Mouse (Mus musculus) midbrain, embryonic 15.5 days (tissue): ENCODE data around the gene Tex21. TPM values are rescaled to one million over a fixed set of nuclear protein-coding genes. Genes with fewer than 3 reads are reported as not detected.

ENCODE experiments used
- ATAC-seq: fragments of 200-750 bp; cut with Nextera tagmentation; replicated peaks from 2 replicates; pipeline ENCODE4 v1.8.0; 2017; ENCODE audit warnings: moderate TSS enrichment
- H3K27ac ChIP-seq: fragments of 300-500 bp; sonication (generic); 2 replicates; pipeline ENCODE4 v1.5.1; 2015; ENCODE audit warnings: mild to moderate bottlenecking, inconsistent platforms
- H3K27me3 ChIP-seq: fragments of 300-500 bp; sonication (generic); replicated peaks from 2 replicates; pipeline ENCODE4 v1.6.1; 2015; ENCODE audit warnings: inconsistent platforms
- H3K36me3 ChIP-seq: fragments of 300-500 bp; sonication (generic); replicated peaks from 2 replicates; pipeline ENCODE4 v1.6.1; 2015; ENCODE audit warnings: inconsistent platforms
- H3K4me1 ChIP-seq: fragments of 300-500 bp; sonication (generic); 2 replicates; pipeline ENCODE4 v1.6.1; 2015; ENCODE audit warnings: inconsistent platforms
- H3K4me2 ChIP-seq: fragments of 300-500 bp; sonication (generic); 2 replicates; pipeline ENCODE4 v1.6.1; 2015; ENCODE audit warnings: inconsistent platforms, mild to moderate bottlenecking, moderate library complexity
- H3K4me3 ChIP-seq: fragments of 300-500 bp; sonication (generic); 2 replicates; pipeline ENCODE4 v1.5.1; 2015; ENCODE audit warnings: mild to moderate bottlenecking, inconsistent platforms
- H3K9ac ChIP-seq: fragments of 300-500 bp; sonication (generic); 2 replicates; pipeline ENCODE4 v1.6.1; 2015; ENCODE audit warnings: mild to moderate bottlenecking, inconsistent platforms
- H3K9me3 ChIP-seq: fragments of 300-500 bp; sonication (generic); 2 replicates; pipeline ENCODE4 v1.6.1; 2016; ENCODE audit warnings: inconsistent platforms
- WGBS: fragments of 180-500 bp; shearing (Covaris S2); methylation state at CpG from one replicate; pipeline ENCODE4 v1.1.7; 2015; ENCODE audit warnings: mixed read lengths; 5-methylcytosine and 5-hydroxymethylcytosine counted together
- polyA plus RNA-seq: library from polyadenylated mRNA; unstranded; fragments of >200 nt; fragmentation: Nextera tagmentation; extraction: Ambion mirVana; gene quantifications from 2 replicates; pipeline ENCODE4 v1.2.1, GENCODE M21; 2015

Gene Tex21
- polyA plus RNA-seq, 1 experiment from 2014 or later = not detected

DNA sequence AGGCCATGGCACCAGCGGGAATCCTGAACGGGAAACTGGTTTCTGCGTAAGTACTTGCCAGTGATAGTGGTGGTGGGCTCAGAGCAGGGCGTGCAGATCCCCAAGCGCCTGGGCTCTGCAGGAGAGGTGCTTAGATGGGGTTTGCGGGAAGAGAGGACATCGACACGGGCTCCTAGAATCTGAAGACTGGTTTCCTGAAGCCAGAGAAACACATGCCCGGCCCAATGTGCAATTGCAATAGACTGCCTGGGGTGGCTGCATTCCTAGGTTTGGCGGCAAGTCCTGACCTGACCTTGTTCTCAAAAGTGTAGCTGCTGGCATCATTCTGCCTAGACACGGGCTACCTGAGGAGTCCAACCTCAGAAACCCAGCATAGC lies 8.9 kb upstream of the Tex21 start:
- Histone ChIP-seq H3K27me3 (no peaks in the 10 kb centered on the region), H3K36me3 (no peaks in the 10 kb centered on the region), H3K4me1 (peaks cover 21% of the 10 kb centered on the region), H3K27ac (peak overlapping the region; percentile 68), H3K9me3 (no peaks in the 10 kb centered on the region), H3K4me3 (peak overlapping the region; percentile 71), H3K4me2 (peak overlapping the region; percentile 93), H3K9ac (peak overlapping the region; percentile 71)
- no peak for ATAC-seq
- WGBS = 2% methylated on average over 11 of the region's 11 CpGs

DNA sequence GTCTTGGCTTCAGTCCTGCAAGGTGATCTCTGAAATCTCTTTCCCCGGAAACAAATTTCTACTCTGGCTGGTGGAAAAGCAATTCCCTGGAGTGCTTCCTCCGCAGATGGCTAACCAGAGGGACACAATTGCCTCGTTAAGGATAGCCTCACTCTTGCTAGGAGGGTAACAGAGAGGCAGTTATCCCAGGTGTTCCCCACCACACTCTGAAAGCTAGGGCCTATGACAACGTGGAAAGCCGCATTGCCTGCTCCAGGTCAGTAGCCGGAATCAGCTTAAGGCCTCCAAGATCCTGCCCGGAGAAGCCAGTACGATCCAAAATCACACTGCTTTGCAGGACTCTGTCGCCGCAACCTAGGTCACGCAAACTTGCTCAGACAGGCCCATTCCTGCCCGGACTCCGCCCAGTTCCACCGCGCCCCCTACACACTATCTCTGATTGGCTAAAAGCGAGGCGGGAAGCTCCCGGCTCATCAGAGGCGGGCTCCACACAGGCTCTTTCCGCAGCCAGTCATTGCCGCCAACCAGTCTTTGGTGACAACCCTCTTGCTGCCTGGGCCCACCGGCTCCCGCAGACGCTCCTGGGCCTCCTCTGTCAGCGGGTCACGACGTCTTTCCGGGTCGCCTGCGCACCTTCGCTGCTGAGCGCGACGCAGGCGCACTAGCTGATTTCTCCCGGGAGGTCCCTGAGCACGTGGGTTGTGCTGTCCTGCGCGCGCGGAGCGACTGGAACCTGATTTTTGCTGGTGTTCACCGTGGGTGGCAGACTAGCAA lies 8.4 kb upstream of the Tex21 start, which contains the start of gene Mthfd1:
Gene Mthfd1 (plus strand): TSS at position 574 of the 774 bp plus-strand sequence.
- H3K4me2 ChIP-seq = peak within 1 kb of the TSS; percentile 93
- peak within 1 kb of the TSS; percentile 68 for H3K27ac ChIP-seq
- peaks cover 21% of the 10 kb centered on the region for H3K4me1 ChIP-seq
- peak within 1 kb of the TSS; percentile 71 for H3K4me3 ChIP-seq
- no peaks in the 10 kb centered on the region for H3K36me3 ChIP-seq
- no peaks in the 10 kb centered on the region for H3K9me3 ChIP-seq
- no peaks in the 10 kb centered on the region for H3K27me3 ChIP-seq
- peak within 1 kb of the TSS; percentile 71 for H3K9ac ChIP-seq
- peak; percentile 100 for ATAC-seq
- 2% methylated on average over 43 of the region's 43 CpGs for WGBS

DNA sequence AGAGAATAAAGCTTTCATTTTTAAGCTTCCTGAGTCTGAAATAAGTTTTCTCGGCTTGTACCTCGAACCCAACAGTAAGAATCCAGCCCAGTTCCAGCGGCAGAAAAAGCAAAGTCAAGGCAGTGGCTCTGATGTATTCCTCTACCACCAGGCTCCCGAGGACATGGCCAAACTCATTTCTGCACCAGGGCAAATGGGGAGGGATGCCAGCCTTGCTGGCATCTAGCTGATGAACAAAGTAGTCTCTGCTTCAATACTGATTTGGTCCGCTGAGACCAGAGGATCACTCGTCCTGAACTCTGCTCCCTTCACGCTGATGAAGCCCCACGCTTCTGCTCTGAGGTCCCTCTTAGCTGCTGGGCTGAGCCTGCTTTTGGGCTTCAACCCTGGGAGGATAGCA lies 7.4 kb upstream of the Tex21 start:
- 80% methylated on average over 8 of the region's 8 CpGs for WGBS
- Histone ChIP-seq H3K27me3 (no peaks in the 10 kb centered on the region), H3K9ac (no peak overlapping the region), H3K27ac (no peak overlapping the region), H3K4me2 (no peak overlapping the region; the same call in 1 of the 2 replicates), H3K9me3 (no peaks in the 10 kb centered on the region), H3K4me3 (no peak overlapping the region), H3K36me3 (no peaks in the 10 kb centered on the region), H3K4me1 (peaks cover 21% of the 10 kb centered on the region)
- no peak for ATAC-seq

DNA sequence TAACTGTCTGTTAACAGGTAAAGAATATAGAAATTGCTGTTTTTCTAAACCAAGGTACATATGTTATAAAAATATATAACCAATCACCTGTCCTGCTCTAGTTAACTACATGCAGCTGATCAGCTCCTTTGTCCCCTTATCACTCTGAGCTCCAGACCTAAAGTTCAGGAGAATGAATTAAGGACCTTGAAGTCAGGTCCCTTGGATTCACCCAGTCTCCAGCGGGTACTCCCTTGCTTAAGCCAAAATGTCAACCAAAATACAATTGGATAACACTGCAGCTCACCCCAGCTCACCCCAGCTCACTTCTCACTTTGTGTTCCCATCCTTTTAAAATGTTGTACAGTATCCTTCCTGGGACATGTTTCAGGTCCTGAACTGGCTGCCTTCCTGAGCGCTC lies 7.0 kb upstream of the Tex21 start:
- no peaks in the 10 kb centered on the region for H3K27me3 ChIP-seq
- H3K9me3 ChIP-seq = no peaks in the 10 kb centered on the region
- H3K4me3 ChIP-seq = no peak overlapping the region
- no peaks in the 10 kb centered on the region for H3K36me3 ChIP-seq
- no peak for ATAC-seq
- WGBS = 84% methylated on average over 2 of the region's 2 CpGs
- H3K9ac ChIP-seq = no peak overlapping the region
- H3K4me2 ChIP-seq = no peak overlapping the region
- H3K4me1 ChIP-seq = peaks cover 21% of the 10 kb centered on the region
- no peak overlapping the region for H3K27ac ChIP-seq

DNA sequence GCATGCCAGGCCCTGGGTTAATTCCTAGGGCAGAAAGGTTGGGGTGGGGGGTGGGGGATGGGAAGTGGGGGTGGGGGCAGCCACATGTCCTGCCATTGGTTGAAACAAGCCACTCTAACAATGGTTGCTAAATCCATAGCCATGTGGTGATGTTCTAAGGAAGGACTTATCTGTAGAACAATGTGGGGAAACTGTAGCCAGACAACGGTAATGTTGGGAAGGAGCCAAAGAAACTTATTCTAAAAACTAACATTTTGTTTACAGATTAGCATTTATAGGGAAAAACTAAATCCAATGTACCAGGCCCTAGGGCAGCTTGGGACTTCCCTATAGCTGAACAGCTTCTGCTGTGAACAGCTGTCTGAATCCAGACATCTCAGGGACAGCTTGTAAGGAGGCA lies 6.5 kb upstream of the Tex21 start:
- no peak for ATAC-seq
- H3K4me2 ChIP-seq = no peak overlapping the region
- no peaks in the 10 kb centered on the region for H3K36me3 ChIP-seq
- H3K4me1 ChIP-seq = peaks cover 21% of the 10 kb centered on the region
- no peak overlapping the region for H3K4me3 ChIP-seq
- H3K9ac ChIP-seq = no peak overlapping the region
- WGBS = 45% methylated on average over 1 of the region's 1 CpGs
- H3K27me3 ChIP-seq = no peaks in the 10 kb centered on the region
- no peak overlapping the region for H3K27ac ChIP-seq
- no peaks in the 10 kb centered on the region for H3K9me3 ChIP-seq

DNA sequence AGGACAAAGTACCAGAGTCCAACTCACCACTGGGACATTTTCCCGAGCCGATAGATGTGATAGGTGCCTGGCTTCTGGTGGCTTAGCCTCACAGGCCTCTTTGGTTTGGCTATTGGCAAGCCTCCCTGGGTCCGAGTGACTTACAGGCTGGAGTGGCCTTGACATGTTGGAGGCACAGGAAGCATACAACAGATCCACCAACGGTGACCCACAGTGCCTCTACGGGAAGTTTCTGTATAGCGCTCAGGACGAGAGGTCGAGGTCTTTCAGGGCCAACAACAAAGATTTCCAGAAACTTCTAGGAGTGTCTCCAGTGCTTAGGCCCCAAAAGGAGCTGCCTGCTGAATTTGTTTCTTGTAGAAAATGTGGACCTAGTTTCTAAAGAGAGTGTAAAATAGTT lies 1.6 kb downstream of the Tex21 start:
- no peak for ATAC-seq

DNA sequence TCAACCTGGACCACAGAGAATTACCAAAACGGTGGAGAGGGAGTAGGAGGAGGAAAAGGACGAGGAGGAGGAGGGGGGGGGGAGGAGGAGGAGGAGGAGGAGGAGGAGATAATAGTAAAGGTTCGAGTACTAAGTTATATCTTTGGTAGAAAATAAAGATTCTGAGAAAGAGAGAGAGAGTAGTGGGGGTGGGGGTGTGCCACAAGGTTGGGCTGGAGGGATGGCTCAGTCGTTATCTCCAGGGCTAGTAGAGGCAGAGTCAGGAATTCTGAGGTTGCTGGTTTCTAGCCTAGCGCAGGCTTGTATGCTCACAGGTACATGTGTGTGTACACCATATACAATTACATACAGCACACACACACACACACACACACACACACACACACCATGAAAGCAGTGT lies 4.7 kb downstream of the Tex21 start:
- Histone ChIP-seq H3K36me3 (no peaks in the 10 kb centered on the region), H3K27me3 (no peaks in the 10 kb centered on the region), H3K27ac (no peak overlapping the region), H3K4me3 (no peak overlapping the region), H3K4me1 (no peaks in the 10 kb centered on the region), H3K4me2 (no peak overlapping the region), H3K9me3 (no peaks in the 10 kb centered on the region), H3K9ac (no peak overlapping the region)
- 70% methylated on average over 4 of the region's 5 CpGs for WGBS
- ATAC-seq = no peak

More for the DNA sequence above, 1.6 kb downstream of the Tex21 start:
- H3K9ac ChIP-seq = no peak overlapping the region
- H3K36me3 ChIP-seq = no peaks in the 10 kb centered on the region
- no peak overlapping the region for H3K4me2 ChIP-seq
- WGBS = 91% methylated on average over 8 of the region's 8 CpGs
- no peaks in the 10 kb centered on the region for H3K27me3 ChIP-seq
- H3K4me1 ChIP-seq = no peaks in the 10 kb centered on the region
- no peak overlapping the region for H3K27ac ChIP-seq
- H3K9me3 ChIP-seq = no peaks in the 10 kb centered on the region
- no peak overlapping the region for H3K4me3 ChIP-seq

DNA sequence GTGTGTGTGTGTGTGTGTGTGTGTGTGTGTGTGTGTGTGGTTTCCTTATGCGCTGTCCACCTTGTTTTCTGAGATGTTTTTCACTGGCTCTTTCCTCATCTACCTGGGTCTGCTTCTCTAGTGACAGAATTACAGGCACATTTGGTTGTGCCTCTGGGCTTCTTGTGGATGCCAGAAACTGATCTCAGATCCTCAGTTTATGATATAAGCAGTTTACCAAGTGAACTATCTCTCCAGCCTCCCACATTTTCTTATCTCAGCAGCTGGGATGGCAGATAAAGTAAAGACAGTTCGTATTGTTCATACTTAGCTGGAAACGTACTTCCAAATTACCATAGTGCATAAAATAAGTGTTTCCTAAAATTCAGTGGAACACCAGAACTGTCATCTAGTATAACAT lies 5.5 kb downstream of the Tex21 start:
- H3K4me1 ChIP-seq = no peaks in the 10 kb centered on the region
- H3K9ac ChIP-seq = no peak overlapping the region
- no peaks in the 10 kb centered on the region for H3K9me3 ChIP-seq
- H3K36me3 ChIP-seq = no peaks in the 10 kb centered on the region
- ATAC-seq = no peak
- WGBS = 85% methylated on average over 3 of the region's 3 CpGs
- H3K4me2 ChIP-seq = no peak overlapping the region
- no peak overlapping the region for H3K4me3 ChIP-seq
- H3K27ac ChIP-seq = no peak overlapping the region
- H3K27me3 ChIP-seq = no peaks in the 10 kb centered on the region

DNA sequence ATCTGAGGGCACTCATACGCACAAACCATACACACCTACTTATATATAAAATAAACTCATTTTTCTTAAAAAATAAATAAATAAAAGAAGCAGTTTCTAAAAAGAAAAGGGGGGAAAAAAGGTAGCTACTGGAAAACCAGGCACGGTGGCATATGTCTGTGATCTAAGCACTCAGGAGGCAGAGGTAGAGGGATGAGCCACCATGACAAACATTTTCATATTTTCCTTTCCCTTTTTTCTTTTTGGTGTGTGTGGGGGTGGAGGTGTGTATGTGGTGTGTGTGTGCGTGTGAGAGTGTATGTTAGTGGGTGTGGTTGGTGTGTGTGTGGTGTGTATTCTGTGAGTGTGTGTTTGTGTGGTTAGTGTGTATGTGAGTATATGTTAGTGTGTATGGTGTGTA lies 5.9 kb downstream of the Tex21 start:
- Histone ChIP-seq H3K4me2 (no peak overlapping the region), H3K27me3 (no peaks in the 10 kb centered on the region), H3K9me3 (no peaks in the 10 kb centered on the region), H3K27ac (no peak overlapping the region), H3K9ac (no peak overlapping the region), H3K4me3 (no peak overlapping the region), H3K4me1 (no peaks in the 10 kb centered on the region), H3K36me3 (no peaks in the 10 kb centered on the region)
- ATAC-seq = no peak
- 92% methylated on average over 3 of the region's 3 CpGs for WGBS

DNA sequence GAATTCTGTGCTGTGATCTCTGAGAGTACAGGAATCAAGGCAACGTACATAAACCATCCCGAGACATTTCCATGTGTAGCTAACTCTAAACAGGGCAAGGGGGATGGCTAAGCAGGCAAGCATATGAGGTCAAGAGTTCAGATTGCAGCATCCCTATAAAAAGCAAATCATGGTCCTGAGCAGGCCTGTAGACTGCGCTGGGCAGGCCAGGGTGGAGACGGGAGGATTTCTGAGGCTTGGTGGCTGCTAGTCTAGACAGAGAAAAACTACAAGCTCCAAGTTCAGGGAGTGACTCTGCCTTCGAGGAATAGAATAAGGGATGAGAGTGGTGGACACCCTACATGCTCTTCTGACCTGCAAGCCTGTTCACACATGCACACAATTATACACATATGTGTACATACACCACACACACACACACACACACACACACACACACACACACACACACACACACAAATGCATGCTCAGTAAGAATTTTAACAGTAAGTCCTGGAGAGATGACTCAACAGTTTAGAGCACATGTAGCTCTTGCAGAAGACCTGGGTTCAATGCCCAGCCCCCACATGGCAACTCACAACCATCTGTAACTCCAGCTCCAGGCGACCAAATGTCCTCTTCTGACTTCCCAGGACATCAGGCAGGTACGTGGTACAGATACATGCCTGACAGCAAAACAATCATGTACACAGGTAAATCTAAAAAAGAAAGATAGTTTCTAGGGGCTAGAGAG lies 6.5 kb downstream of the Tex21 start:
- H3K27me3 ChIP-seq = no peaks in the 10 kb centered on the region
- no peak overlapping the region for H3K4me2 ChIP-seq
- no peak overlapping the region for H3K27ac ChIP-seq
- WGBS = 80% methylated on average over 7 of the region's 7 CpGs
- no peaks in the 10 kb centered on the region for H3K36me3 ChIP-seq
- H3K9ac ChIP-seq = no peak overlapping the region
- no peaks in the 10 kb centered on the region for H3K4me1 ChIP-seq
- ATAC-seq = no peak
- H3K4me3 ChIP-seq = no peak overlapping the region
- H3K9me3 ChIP-seq = no peaks in the 10 kb centered on the region

DNA sequence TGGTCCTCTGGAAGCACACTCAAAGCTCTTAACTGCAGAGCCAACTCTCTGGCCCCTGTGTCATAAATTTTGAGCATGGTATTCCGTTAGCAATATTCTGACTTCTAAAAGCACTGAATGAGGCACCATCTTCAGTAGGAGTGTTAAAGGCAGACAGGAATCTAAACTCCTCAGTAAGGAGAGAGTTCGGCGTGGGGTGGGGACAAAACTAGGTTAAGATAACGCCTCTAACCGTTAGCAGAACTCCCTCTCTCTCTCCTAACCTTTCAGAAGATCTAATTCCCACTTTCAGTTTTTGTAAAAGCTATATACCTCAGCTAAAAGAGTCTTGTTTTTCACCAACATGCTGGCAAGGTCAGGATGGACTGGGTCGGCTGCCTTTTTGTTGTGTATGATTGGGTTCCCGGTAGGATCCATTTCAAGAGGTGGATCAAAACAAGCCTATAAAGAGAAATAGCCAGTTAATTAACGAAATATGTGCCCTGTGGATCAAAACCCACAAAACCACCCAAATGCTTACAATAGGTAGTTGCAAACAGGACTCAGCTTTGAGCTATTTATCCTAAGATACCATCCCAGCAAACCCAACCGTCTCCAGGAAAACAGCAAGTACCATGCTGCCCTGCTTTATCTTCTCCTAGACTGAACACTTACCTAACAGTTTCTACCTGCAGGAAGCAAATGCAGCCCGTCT lies 7.3 kb downstream of the Tex21 start:
- Histone ChIP-seq H3K27ac (no peak overlapping the region), H3K4me2 (no peak overlapping the region), H3K27me3 (no peaks in the 10 kb centered on the region), H3K36me3 (no peaks in the 10 kb centered on the region), H3K9ac (no peak overlapping the region), H3K4me1 (no peaks in the 10 kb centered on the region), H3K4me3 (no peak overlapping the region), H3K9me3 (no peaks in the 10 kb centered on the region)
- WGBS = 82% methylated on average over 10 of the region's 10 CpGs
- ATAC-seq = no peak

DNA sequence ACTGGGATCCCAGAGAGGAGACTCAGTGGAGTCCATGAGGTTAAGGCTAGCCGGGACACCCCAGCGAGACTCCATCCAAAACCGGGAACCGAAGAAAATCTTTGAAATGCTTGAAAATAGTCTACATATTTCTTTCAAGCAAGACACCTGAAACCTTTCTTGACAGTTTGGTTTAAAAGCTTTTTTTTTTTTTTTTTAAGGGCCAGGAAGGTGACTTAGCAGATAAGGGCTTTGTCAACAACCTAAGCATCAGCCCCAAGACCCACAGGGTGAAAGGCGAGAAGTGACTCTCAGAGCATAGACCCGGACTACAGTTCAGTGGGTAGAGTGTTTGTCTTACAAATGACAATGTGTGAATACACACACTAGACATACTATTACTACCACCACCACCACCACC lies 11.3 kb downstream of the Tex21 start:
- no peak overlapping the region for H3K4me3 ChIP-seq
- no peaks in the 10 kb centered on the region for H3K9me3 ChIP-seq

More for the DNA sequence above, 11.3 kb downstream of the Tex21 start:
- ATAC-seq = no peak
- Histone ChIP-seq H3K4me2 (no peak overlapping the region), H3K27me3 (no peaks in the 10 kb centered on the region), H3K4me1 (no peaks in the 10 kb centered on the region), H3K27ac (no peak overlapping the region), H3K36me3 (no peaks in the 10 kb centered on the region), H3K9ac (no peak overlapping the region)
- 95% methylated on average over 6 of the region's 6 CpGs for WGBS
